Mouse (Mus musculus) kidney, adult 18-20 months (tissue): ENCODE measurements around the gene Tdrd7.

Source experiments
- DNase-seq: peaks from one replicate; pipeline ENCODE4 v3.0.0; 2021

Gene Tdrd7

GRCm38 (mm10) chr4:45972951-45973350, 7.8 kb downstream of the Tdrd7 start:
- DNase-seq: no peak

- DNase-seq: peak; percentile 11
Observed at GRCm38 (mm10) chr4:45976931-45977667, 12.0 kb downstream of the Tdrd7 start.

GRCm38 (mm10) chr4:45979916-45980315, 14.8 kb downstream of the Tdrd7 start:
- DNase-seq: peak; percentile 18

- no peak for DNase-seq
Observed at GRCm38 (mm10) chr4:45981054-45981453, 15.9 kb downstream of the Tdrd7 start.

GRCm38 (mm10) chr4:45990427-45991135, 25.4 kb downstream of the Tdrd7 start:
- no peak for DNase-seq

GRCm38 (mm10) chr4:45998536-45998935, 33.4 kb downstream of the Tdrd7 start:
- no peak for DNase-seq

GRCm38 (mm10) chr4:46008142-46008793, 43.1 kb downstream of the Tdrd7 start:
- no peak for DNase-seq

GRCm38 (mm10) chr4:46011698-46012097, 46.6 kb downstream of the Tdrd7 start:
- DNase-seq: no peak

- DNase-seq: no peak
Observed at GRCm38 (mm10) chr4:46015605-46016004, 50.5 kb downstream of the Tdrd7 start.

- no peak for DNase-seq
Observed at GRCm38 (mm10) chr4:46023021-46023481, 57.9 kb downstream of the Tdrd7 start.

GRCm38 (mm10) chr4:46025893-46026292, 60.8 kb downstream of the Tdrd7 start:
- peak; percentile 32 for DNase-seq

GRCm38 (mm10) chr4:46028224-46028623, 63.1 kb downstream of the Tdrd7 start:
- no peak for DNase-seq

- no peak for DNase-seq
Observed at GRCm38 (mm10) chr4:46028781-46029180, 63.6 kb downstream of the Tdrd7 start.

GRCm38 (mm10) chr4:46029552-46029951, 64.4 kb downstream of the Tdrd7 start:
- DNase-seq: peak; percentile 12

GRCm38 (mm10) chr4:46032448-46032847, 67.3 kb downstream of the Tdrd7 start:
- no peak for DNase-seq

GRCm38 (mm10) chr4:46033197-46033596, 68.1 kb downstream of the Tdrd7 start:
- DNase-seq: no peak

- DNase-seq: no peak
Observed at GRCm38 (mm10) chr4:46038591-46038891, 73.4 kb downstream of the Tdrd7 start.

GRCm38 (mm10) chr4:46038892-46039751, 74.0 kb downstream of the Tdrd7 start, which contains the start of gene Tmod1:
TSS of gene Tmod1 (plus strand) at chr4:46038935.
- peak; percentile 66 for DNase-seq

- no peak for DNase-seq
Observed at GRCm38 (mm10) chr4:46039899-46040298, 74.8 kb downstream of the Tdrd7 start.

GRCm38 (mm10) chr4:46040594-46041192, 75.6 kb downstream of the Tdrd7 start:
- peak; percentile 10 for DNase-seq

GRCm38 (mm10) chr4:46041761-46042504, 76.8 kb downstream of the Tdrd7 start:
- DNase-seq: no peak

- no peak for DNase-seq
Observed at GRCm38 (mm10) chr4:46042505-46042850, 77.3 kb downstream of the Tdrd7 start.
